9 mouse cellular contexts compared by ENCODE assay signal in genomic region chr8:120383204-120383560, GRCm38 (mm10).
DNase-seq lines count a peak whose midpoint lies in the region; ATAC-seq lines count a peak whose summit lies in the region.
"Had no signal": no experiment of that assay in that cellular context is flagged by ENCODE, and none has a peak within 500 bp of the region (broad histone marks: within the 10 kb centered on the region; RNA-seq: fewer than 3 reads in every experiment).

No protein-coding gene starts in this region.

- intact Hi-C loops in heart, postnatal 25 days (cut with DNase I) = no loop called here

- 36% methylated on average over 6 of the region's 6 CpGs for WGBS in heart, embryonic 14.5 days
- WGBS in forebrain, embryonic 16.5 days = 63% methylated on average over 6 of the region's 6 CpGs
- 79% methylated on average over 6 of the region's 6 CpGs for WGBS in midbrain, embryonic 12.5 days

- no peaks in the 10 kb centered on the region for H3K9me3 ChIP-seq in heart, embryonic 14.5 days (ENCODE audit: control insufficient read depth, low read length)
- no peaks in the 10 kb centered on the region for H3K9me3 ChIP-seq in forebrain, embryonic 16.5 days (ENCODE audit: control insufficient read depth, low read length)
- 0 out of 2 replicates have a peak, but pooled peaks cover 2% of the 10 kb centered on the region for H3K9me3 ChIP-seq in midbrain, embryonic 12.5 days
- H3K9me3 ChIP-seq: embryonic facial prominence, embryonic 12.5 days had no signal

- no peaks in the 10 kb centered on the region for H3K36me3 ChIP-seq in heart, embryonic 14.5 days (ENCODE audit: control insufficient read depth, insufficient read depth, low read length)
- no peaks in the 10 kb centered on the region for H3K36me3 ChIP-seq in forebrain, embryonic 16.5 days (ENCODE audit: control insufficient read depth, insufficient read depth)
- no peaks in the 10 kb centered on the region for H3K36me3 ChIP-seq in midbrain, embryonic 12.5 days
- H3K36me3 ChIP-seq: embryonic facial prominence, embryonic 12.5 days had no signal

- H3K4me3 ChIP-seq in heart, embryonic 14.5 days (ENCODE audit: control insufficient read depth in 1 of 2, insufficient read depth in 1 of 2, low read depth in 1 of 2, low read length in 2 of 2) = no peak overlapping the region
- H3K4me3 ChIP-seq in forebrain, embryonic 16.5 days (replicated peaks; ENCODE audit: low read length) = no peak overlapping the region
- no peak overlapping the region for H3K4me3 ChIP-seq in midbrain, embryonic 12.5 days
- H3K4me3 ChIP-seq: embryonic facial prominence, embryonic 12.5 days had no signal

- H3K4me1 ChIP-seq in heart, embryonic 14.5 days (ENCODE audit: control insufficient read depth in 2 of 2, insufficient read depth in 2 of 2, low read length in 2 of 2) = peaks cover 33 to 52% of the 10 kb centered on the region in 2 experiments
- peaks cover 44% of the 10 kb centered on the region for H3K4me1 ChIP-seq in forebrain, embryonic 16.5 days (replicated peaks; ENCODE audit: control insufficient read depth, insufficient read depth, low read length)
- peaks cover 60% of the 10 kb centered on the region for H3K4me1 ChIP-seq in midbrain, embryonic 12.5 days

- ATAC-seq in heart, embryonic 14.5 days (ENCODE audit: insufficient number of reproducible peaks, insufficient read depth, low FRiP score, low read depth) = no peak
- ATAC-seq in forebrain, embryonic 16.5 days = no peak
- no peak for ATAC-seq in midbrain, embryonic 12.5 days (ENCODE audit: low FRiP score, low read depth)

- peak overlapping the region; percentile 32 for H3K4me2 ChIP-seq in heart, embryonic 14.5 days (ENCODE audit: low read length)
- no peak overlapping the region for H3K4me2 ChIP-seq in forebrain, embryonic 16.5 days (ENCODE audit: low read length)
- H3K4me2 ChIP-seq in midbrain, embryonic 12.5 days (replicated peaks) = no peak overlapping the region
- H3K4me2 ChIP-seq: embryonic facial prominence, embryonic 12.5 days had no signal

- peak overlapping the region; percentile 64 for H3K9ac ChIP-seq in heart, embryonic 14.5 days (ENCODE audit: low read length)
- H3K9ac ChIP-seq in forebrain, embryonic 16.5 days (replicated peaks; ENCODE audit: low read depth, low read length) = peak overlapping the region; percentile 1
- no peak overlapping the region for H3K9ac ChIP-seq in midbrain, embryonic 12.5 days (replicated peaks)
- H3K9ac ChIP-seq: embryonic facial prominence, embryonic 12.5 days had no signal

- peak overlapping the region; percentile 84 to 99 for H3K27ac ChIP-seq in heart, embryonic 14.5 days (replicated peaks in 1 of 2; ENCODE audit: control insufficient read depth in 1 of 2, insufficient read depth in 1 of 2, low read depth in 2 of 2, low read length in 2 of 2)
- peak overlapping the region; percentile 87 for H3K27ac ChIP-seq in forebrain, embryonic 16.5 days (ENCODE audit: low read length)
- peak overlapping the region; percentile 66 for H3K27ac ChIP-seq in midbrain, embryonic 12.5 days (replicated peaks)
- H3K27ac ChIP-seq: embryonic facial prominence, embryonic 12.5 days had no signal

- H3K27me3 ChIP-seq in heart, embryonic 14.5 days (ENCODE audit: control insufficient read depth, insufficient read depth, low read length) = no peaks in the 10 kb centered on the region
- no peaks in the 10 kb centered on the region for H3K27me3 ChIP-seq in forebrain, embryonic 16.5 days (replicated peaks; ENCODE audit: control insufficient read depth, insufficient read depth, low read length)
- peaks cover 14% of the 10 kb centered on the region for H3K27me3 ChIP-seq in midbrain, embryonic 12.5 days
- H3K27me3 ChIP-seq: embryonic facial prominence, embryonic 12.5 days had no signal

- no peak for DNase-seq in heart, postnatal 25 days (ENCODE audit: low spot score)
- DNase-seq in MN1 (ENCODE audit: low spot score) = peak; percentile 64
- no peak for DNase-seq in adrenal gland, adult 8-10 months
- DNase-seq in ovary, postnatal 36 days (ENCODE audit: low spot score) = no peak
- DNase-seq in frontal cortex, postnatal 10 days (ENCODE audit: low spot score in 2 of 2) = no peak
